Mouse (Mus musculus): ENCODE measurements around the gene Ahcyl2. TPM values are rescaled to one million over a fixed set of nuclear protein-coding genes. Genes with fewer than 3 reads are reported as not detected.

Ahcyl2 gene
- total and polyA plus RNA-seq, 3 experiments, result 50.0 to 204 (median 184) TPM

- TF ChIP-seq UBTF (IDR thresholded peaks at IDR 0.05; ENCODE audit: low read depth, low read length), result no peak
- no peak for TF ChIP-seq E2F4 (IDR thresholded peaks at IDR 0.05; ENCODE audit: insufficient replicate concordance, low read depth, low read length)
- TF ChIP-seq RAD21 (IDR thresholded peaks at IDR 0.05; ENCODE audit: low read depth, low read length), result no peak
- no peak for TF ChIP-seq TBP (conservative IDR thresholded peaks at IDR 0.05; ENCODE audit: low read depth, low read length)
- TF ChIP-seq RCOR1 (conservative IDR thresholded peaks at IDR 0.05; ENCODE audit: low read depth, low read length), result no peak
- TF ChIP-seq MEF2A (IDR thresholded peaks at IDR 0.05; ENCODE audit: borderline replicate concordance, low read depth, low read length), result no peak
- no peak for TF ChIP-seq MAFK (IDR thresholded peaks at IDR 0.05; ENCODE audit: insufficient replicate concordance, low read length)
- TF ChIP-seq ZKSCAN1 (IDR thresholded peaks at IDR 0.05; ENCODE audit: borderline replicate concordance, low read depth, low read length), result no peak
- no peak for TF ChIP-seq CTCF (conservative IDR thresholded peaks at IDR 0.05 in 1 of 2, IDR thresholded peaks at IDR 0.05 in 1 of 2; ENCODE audit: low read depth in 2 of 2, low read length in 2 of 2)
- TF ChIP-seq NELFE (IDR thresholded peaks at IDR 0.05; ENCODE audit: low read depth, low read length), result no peak
- no peak for TF ChIP-seq MXI1 (IDR thresholded peaks at IDR 0.05; ENCODE audit: low read depth, low read length)
- TF ChIP-seq USF2 (conservative IDR thresholded peaks at IDR 0.05; ENCODE audit: low read depth, low read length), result no peak
- no peak for TF ChIP-seq ELF1 (IDR thresholded peaks at IDR 0.05; ENCODE audit: low read depth, low read length)
- no peak for TF ChIP-seq HCFC1 (IDR thresholded peaks at IDR 0.05; ENCODE audit: low read depth, low read length)
- TF ChIP-seq POLR2A (IDR thresholded peaks at IDR 0.05; ENCODE audit: low read depth, low read length), result no peak
- TF ChIP-seq GABPA (IDR thresholded peaks at IDR 0.05; ENCODE audit: insufficient replicate concordance, low read depth, low read length), result no peak
- no peak for TF ChIP-seq PAX5 (IDR thresholded peaks at IDR 0.05; ENCODE audit: low read length)
- TF ChIP-seq BHLHE40 (IDR thresholded peaks at IDR 0.05; ENCODE audit: low read depth, low read length), result no peak
- TF ChIP-seq JUN (IDR thresholded peaks at IDR 0.05; ENCODE audit: insufficient read depth, low read depth, low read length), result no peak
- H3K4me3 ChIP-seq (replicated peaks in 1 of 3; ENCODE audit: low read depth in 2 of 3, low read length in 2 of 3, poor library complexity in 1 of 3), result no peak overlapping the region
- peaks cover 15 to 92% of the 10 kb centered on the region in 2 experiments for H3K36me3 ChIP-seq (replicated peaks in 1 of 2; ENCODE audit: control insufficient read depth in 1 of 2, insufficient read depth in 1 of 2, low read length in 1 of 2)
- dilution Hi-C loops (cut with MboI; ENCODE audit: extremely low pct_ligation_motif_present, extremely low pct_unique_long_range_greater_than_20kb, low sequenced_read_pairs), result no loop called here
- in situ Hi-C loops (cut with MboI; ENCODE audit: low pct_ligation_motif_present, low pct_unique_long_range_greater_than_20kb, low sequenced_read_pairs), result no loop called here
- no peak overlapping the region for H3K9ac ChIP-seq (ENCODE audit: insufficient read depth, low read depth)
- DNase-seq (ENCODE audit: extremely low read depth), result no peak
- no peaks in the 10 kb centered on the region for H3K9me3 ChIP-seq (replicated peaks; ENCODE audit: low read length)
- H3K4me2 ChIP-seq (ENCODE audit: insufficient read depth, low read depth, poor library complexity, severe bottlenecking), result no peak overlapping the region
- H3K79me2 ChIP-seq (replicated peaks; ENCODE audit: control insufficient read depth, extremely low read depth, insufficient read depth, poor library complexity, severe bottlenecking), result no peaks in the 10 kb centered on the region
- no peak overlapping the region for H3K27ac ChIP-seq (ENCODE audit: insufficient read depth, low read depth)
- H3K4me1 ChIP-seq (ENCODE audit: control insufficient read depth in 1 of 2, insufficient read depth in 2 of 2), result peaks cover 2 to 13% of the 10 kb centered on the region in 2 experiments; a peak in 2 of 4 replicates
- H3K27me3 ChIP-seq (replicated peaks), result no peaks in the 10 kb centered on the region
Measured at GRCm38 (mm10) chr6:29891151-29891550, 123.3 kb downstream of the Ahcyl2 start.

DNA sequence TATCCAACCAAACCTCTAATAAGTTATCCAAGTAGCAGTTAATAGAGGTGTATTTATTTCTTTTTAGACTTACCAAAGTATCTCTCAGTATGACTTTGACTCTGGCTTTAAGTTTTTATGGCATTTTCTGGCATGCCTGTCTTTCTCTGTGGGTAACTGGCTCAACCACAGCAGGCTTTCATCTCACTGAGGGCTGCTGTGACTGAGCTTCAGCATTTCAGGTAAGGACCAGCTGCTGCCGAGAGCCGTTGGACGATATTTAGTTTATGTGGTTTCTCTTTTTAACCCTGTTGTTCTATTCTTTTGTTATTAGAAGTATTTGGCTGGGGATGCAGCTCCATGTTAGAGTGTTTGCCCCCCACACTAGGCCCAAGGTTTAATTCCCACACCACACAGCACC is 129.2 kb downstream of the Ahcyl2 start:
- DNase-seq (ENCODE audit: extremely low read depth), result no peak
- dilution Hi-C loops (cut with MboI; ENCODE audit: extremely low pct_ligation_motif_present, extremely low pct_unique_long_range_greater_than_20kb, low sequenced_read_pairs), result no loop called here

More for the DNA sequence above, 129.2 kb downstream of the Ahcyl2 start:
- H3K27ac ChIP-seq (ENCODE audit: insufficient read depth, low read depth), result no peak overlapping the region
- no peaks in the 10 kb centered on the region for H3K27me3 ChIP-seq (replicated peaks)
- no peak overlapping the region for H3K9ac ChIP-seq (ENCODE audit: insufficient read depth, low read depth)
- in situ Hi-C loops (cut with MboI; ENCODE audit: low pct_ligation_motif_present, low pct_unique_long_range_greater_than_20kb, low sequenced_read_pairs), result no loop called here
- H3K4me1 ChIP-seq (ENCODE audit: control insufficient read depth in 1 of 2, insufficient read depth in 2 of 2), result peaks cover 0 to 10% of the 10 kb centered on the region in 2 experiments; a peak in 1 of 4 replicates
- H3K36me3 ChIP-seq (replicated peaks in 1 of 2; ENCODE audit: control insufficient read depth in 1 of 2, insufficient read depth in 1 of 2, low read length in 1 of 2), result peaks cover 26 to 91% of the 10 kb centered on the region in 2 experiments
- no peak for TF ChIP-seq MXI1 (IDR thresholded peaks at IDR 0.05; ENCODE audit: low read depth, low read length)
- TF ChIP-seq ZMIZ1 (IDR thresholded peaks at IDR 0.05; ENCODE audit: low read depth, low read length), result no peak
- TF ChIP-seq MAX (IDR thresholded peaks at IDR 0.05; ENCODE audit: low read length), result no peak
- TF ChIP-seq CHD2 (IDR thresholded peaks at IDR 0.05; ENCODE audit: low read length), result no peak
- no peak for TF ChIP-seq BHLHE40 (IDR thresholded peaks at IDR 0.05; ENCODE audit: low read depth, low read length)
- no peak for TF ChIP-seq EP300 (IDR thresholded peaks at IDR 0.05; ENCODE audit: low read length)
- no peak for TF ChIP-seq JUND (conservative IDR thresholded peaks at IDR 0.05; ENCODE audit: low read depth, low read length)
- no peak for TF ChIP-seq PAX5 (IDR thresholded peaks at IDR 0.05; ENCODE audit: low read length)
- no peak for TF ChIP-seq POLR2AphosphoS2 (IDR thresholded peaks at IDR 0.05; ENCODE audit: low read depth, low read length)
- TF ChIP-seq RAD21 (IDR thresholded peaks at IDR 0.05; ENCODE audit: low read depth, low read length), result no peak
- TF ChIP-seq TCF12 (IDR thresholded peaks at IDR 0.05; ENCODE audit: low read depth, low read length), result no peak
- no peak for TF ChIP-seq GABPA (IDR thresholded peaks at IDR 0.05; ENCODE audit: insufficient replicate concordance, low read depth, low read length)
- H3K4me3 ChIP-seq (replicated peaks in 1 of 3; ENCODE audit: low read depth in 2 of 3, low read length in 2 of 3, poor library complexity in 1 of 3), result no peak overlapping the region
- no peaks in the 10 kb centered on the region for H3K79me2 ChIP-seq (replicated peaks; ENCODE audit: control insufficient read depth, extremely low read depth, insufficient read depth, poor library complexity, severe bottlenecking)
- no peak overlapping the region for H3K4me2 ChIP-seq (ENCODE audit: insufficient read depth, low read depth, poor library complexity, severe bottlenecking)
- no peaks in the 10 kb centered on the region for H3K9me3 ChIP-seq (replicated peaks; ENCODE audit: low read length)

Data from CH12.LX (cell line).